Mouse (Mus musculus): Measurements from ENCODE around the gene Brap.
A peak's percentile ranks its signal among the peaks of the same experiment; 100 is the strongest.
"Not testable (repeated sequence)": the region's sequence is repeated elsewhere in the genome, so short reads cannot be mapped to it uniquely, and the experiment has no call there.

Brap gene

DNA sequence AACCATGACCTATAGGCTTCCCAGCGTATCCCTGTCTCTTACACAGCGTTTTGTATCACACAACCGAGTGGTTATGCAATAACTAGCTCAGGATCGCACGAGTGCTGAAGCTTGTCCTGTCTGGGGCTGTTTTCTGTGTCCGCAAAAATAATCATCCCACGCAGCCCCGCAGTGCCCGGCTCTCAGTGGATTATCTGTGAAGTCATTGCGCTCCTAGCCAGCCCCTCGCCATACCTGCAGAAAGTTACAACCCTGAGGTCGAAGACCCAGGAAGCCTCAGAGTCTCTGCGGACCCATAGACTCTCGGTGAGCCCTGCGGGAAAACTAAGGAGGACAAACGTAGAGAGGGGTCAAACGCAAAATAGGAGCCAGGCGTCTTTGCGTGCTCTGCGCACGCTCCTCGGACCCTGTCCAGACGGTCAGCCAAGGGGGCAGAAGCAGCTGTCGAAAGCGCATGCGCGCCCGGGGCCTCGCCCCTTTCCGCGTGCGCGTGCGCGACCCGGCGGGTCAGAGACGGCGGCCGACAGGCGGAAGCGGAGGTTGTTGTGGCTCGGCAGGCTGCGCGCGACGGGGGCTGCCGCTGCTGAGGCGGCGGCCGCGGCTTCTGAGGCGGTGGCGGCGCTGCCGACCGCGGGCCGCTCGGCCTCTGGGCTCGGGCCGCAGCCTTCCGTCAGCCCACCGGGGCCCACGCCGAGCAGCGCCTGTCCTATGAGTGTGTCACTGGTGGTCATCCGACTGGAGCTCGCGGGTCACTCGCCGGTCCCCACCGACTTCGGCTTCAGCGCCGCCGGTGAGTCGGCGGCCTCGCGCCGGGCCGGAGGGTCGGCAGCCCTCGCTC is at the start of gene Brap, which contains the start of gene Acad10:
TSS of gene Brap (plus strand) at position 505 of the 838 bp plus-strand sequence.
TSS of gene Acad10 (minus strand) at position 456 of the 838 bp plus-strand sequence.
- TF ChIP-seq NANOG (IDR thresholded peaks at IDR 0.05; ENCODE audit: borderline replicate concordance, low read length) (no peak), CTCF (conservative IDR thresholded peaks at IDR 0.05; ENCODE audit: low read length) (no peak), POU5F1 (IDR thresholded peaks at IDR 0.05; ENCODE audit: borderline replicate concordance, low read length) (no peak)
- Histone ChIP-seq H3K27me3 (ENCODE audit: insufficient read depth, low read length) (no peaks in the 10 kb centered on the region), H3K36me3 (ENCODE audit: insufficient read depth, low read length) (peaks cover 32% of the 10 kb centered on the region), H3K9me3 (ENCODE audit: low read length) (no peaks in the 10 kb centered on the region), H3K4me1 (replicated peaks; ENCODE audit: low read depth, low read length) (peaks cover 35% of the 10 kb centered on the region), H3K4me3 (replicated peaks; ENCODE audit: low read length) (peak within 1 kb of the TSS; percentile 96)

DNA sequence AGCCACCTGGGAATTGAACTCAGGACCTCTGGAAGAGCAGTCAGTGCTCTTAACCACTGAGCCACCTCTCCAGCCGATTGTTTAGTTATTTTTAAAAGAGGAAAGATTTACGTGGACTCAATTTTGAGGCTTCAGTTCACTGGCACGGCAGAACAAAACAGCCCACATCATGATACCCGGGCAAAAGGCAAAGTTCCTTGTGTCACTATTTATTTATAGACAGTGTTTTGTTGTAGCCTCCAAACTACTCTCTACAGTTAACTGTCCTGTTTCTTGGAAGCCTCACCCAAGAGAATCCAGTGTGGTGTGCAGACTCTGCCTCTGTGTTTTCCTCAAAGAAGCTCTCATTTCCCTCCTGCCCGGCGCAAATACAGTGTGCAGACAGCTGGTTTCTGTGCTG is 48.3 kb upstream of the Brap start:
- Histone ChIP-seq H3K4me1 (replicated peaks; ENCODE audit: low read depth, low read length) (peaks cover 12% of the 10 kb centered on the region), H3K9me3 (ENCODE audit: low read length) (no peaks in the 10 kb centered on the region), H3K36me3 (ENCODE audit: insufficient read depth, low read length) (no peaks in the 10 kb centered on the region), H3K4me3 (replicated peaks; ENCODE audit: low read length) (no peak overlapping the region), H3K27me3 (ENCODE audit: insufficient read depth, low read length) (no peaks in the 10 kb centered on the region)
- TF ChIP-seq POU5F1 (IDR thresholded peaks at IDR 0.05; ENCODE audit: borderline replicate concordance, low read length) = no peak
- TF ChIP-seq CTCF (conservative IDR thresholded peaks at IDR 0.05; ENCODE audit: low read length) = no peak
- TF ChIP-seq NANOG (IDR thresholded peaks at IDR 0.05; ENCODE audit: borderline replicate concordance, low read length) = no peak

DNA sequence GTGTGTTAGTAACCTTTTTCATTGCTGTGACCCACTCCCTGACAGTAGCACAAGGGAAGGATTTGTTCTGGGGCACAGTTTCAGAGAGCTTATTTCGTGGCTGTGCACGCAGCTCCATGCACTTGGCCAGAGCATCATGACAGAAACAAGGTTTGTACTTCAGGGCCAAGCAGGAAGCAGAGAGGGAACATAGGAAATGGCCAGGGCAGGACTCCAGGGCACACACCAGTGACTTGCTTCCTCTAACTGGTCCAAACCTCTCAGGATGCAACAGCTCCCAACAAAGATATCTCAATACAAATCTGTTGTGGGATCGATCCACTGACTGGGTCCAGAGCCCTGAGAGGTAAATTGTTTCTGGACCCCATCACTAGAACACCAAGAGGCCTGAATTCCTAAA is 45.4 kb upstream of the Brap start:
- H3K4me3 ChIP-seq (replicated peaks; ENCODE audit: low read length); H3K36me3 ChIP-seq (ENCODE audit: insufficient read depth, low read length); H3K9me3 ChIP-seq (ENCODE audit: low read length); H3K27me3 ChIP-seq (ENCODE audit: insufficient read depth, low read length): not testable (repeated sequence)
- H3K4me1 ChIP-seq (replicated peaks; ENCODE audit: low read depth, low read length) = peaks cover 18% of the 10 kb centered on the region

DNA sequence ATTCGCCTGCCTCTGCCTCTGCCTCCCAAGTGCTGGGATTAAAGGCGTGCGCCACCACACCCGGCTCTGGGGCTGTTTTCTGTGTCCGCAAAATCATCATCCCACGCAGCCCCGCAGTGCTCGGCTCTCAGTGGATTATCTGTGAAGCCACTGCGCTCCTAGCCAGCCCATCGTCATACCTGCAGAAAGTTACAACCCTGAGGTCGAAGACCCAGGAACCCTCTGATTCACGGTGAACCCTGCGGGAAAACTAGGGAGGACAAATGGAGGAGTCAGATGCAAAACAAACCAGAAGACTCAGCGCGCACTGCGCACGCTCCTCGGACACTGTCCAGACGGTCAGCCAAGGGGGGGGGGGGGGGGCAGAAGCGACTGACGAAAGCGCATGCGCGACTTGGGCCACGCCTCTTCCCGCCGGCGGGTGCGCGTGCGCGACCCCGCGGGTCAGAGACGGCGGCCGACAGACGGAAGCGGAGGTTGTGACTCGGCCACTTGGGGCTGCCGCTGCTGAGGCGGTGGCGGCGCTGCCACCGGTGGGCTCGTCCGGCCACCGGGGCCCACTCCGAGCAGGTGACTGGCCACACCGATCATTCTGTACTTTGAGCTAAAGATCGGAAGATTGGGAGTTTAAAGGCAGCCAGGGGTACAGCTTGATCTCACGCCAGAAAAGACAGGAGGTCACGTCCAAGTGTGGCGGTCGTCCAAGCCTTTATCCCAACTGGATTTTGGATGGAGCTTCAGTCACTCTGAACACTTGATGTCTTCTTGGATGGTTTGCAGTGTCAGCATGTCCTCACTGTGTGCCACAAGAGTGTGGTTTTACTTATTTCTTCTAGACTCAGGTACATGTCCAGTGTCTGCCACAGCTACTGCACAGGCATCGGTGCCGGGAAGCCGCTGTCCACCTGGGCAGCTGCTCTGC is 41.5 kb upstream of the Brap start, which contains the start of gene Acad12:
TSS of gene Acad12 (minus strand) at position 347 of the 922 bp plus-strand sequence.
- Histone ChIP-seq H3K36me3 (ENCODE audit: insufficient read depth, low read length) (0 out of 2 replicates have a peak, but pooled peaks cover 9% of the 10 kb centered on the region), H3K4me1 (replicated peaks; ENCODE audit: low read depth, low read length) (peaks cover 19% of the 10 kb centered on the region), H3K27me3 (ENCODE audit: insufficient read depth, low read length) (no peaks in the 10 kb centered on the region), H3K9me3 (ENCODE audit: low read length) (no peaks in the 10 kb centered on the region), H3K4me3 (replicated peaks; ENCODE audit: low read length) (peak within 1 kb of the TSS; percentile 85)
- TF ChIP-seq NANOG (IDR thresholded peaks at IDR 0.05; ENCODE audit: borderline replicate concordance, low read length) (no peak), CTCF (conservative IDR thresholded peaks at IDR 0.05; ENCODE audit: low read length) (no peak), POU5F1 (IDR thresholded peaks at IDR 0.05; ENCODE audit: borderline replicate concordance, low read length) (no peak)

DNA sequence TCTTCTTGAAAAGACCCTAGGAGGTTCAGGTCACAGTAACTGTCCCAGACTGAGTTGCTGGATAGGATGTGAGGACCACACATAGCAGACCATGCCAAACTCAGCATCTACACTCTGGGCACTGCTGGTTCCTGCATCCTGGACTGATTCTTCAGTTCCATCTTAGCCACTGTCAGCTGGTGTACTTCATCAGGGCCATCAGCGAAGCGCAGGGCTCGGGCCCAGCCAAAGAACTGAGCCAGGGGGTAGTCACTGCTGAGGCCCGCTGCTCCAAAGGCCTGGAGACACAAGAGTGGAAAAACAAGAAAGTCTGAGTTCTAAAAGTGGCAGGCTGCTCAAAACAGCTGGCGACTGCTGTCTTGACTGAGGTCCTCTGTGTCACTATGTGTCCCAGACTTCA is 39.3 kb upstream of the Brap start:
- H3K9me3 ChIP-seq (ENCODE audit: low read length) = no peaks in the 10 kb centered on the region
- 0 out of 2 replicates have a peak, but pooled peaks cover 9% of the 10 kb centered on the region for H3K36me3 ChIP-seq (ENCODE audit: insufficient read depth, low read length)
- H3K4me1 ChIP-seq (replicated peaks; ENCODE audit: low read depth, low read length) = peaks cover 19% of the 10 kb centered on the region
- H3K27me3 ChIP-seq (ENCODE audit: insufficient read depth, low read length) = no peaks in the 10 kb centered on the region
- TF ChIP-seq POU5F1 (IDR thresholded peaks at IDR 0.05; ENCODE audit: borderline replicate concordance, low read length) (no peak), CTCF (conservative IDR thresholded peaks at IDR 0.05; ENCODE audit: low read length) (no peak), NANOG (IDR thresholded peaks at IDR 0.05; ENCODE audit: borderline replicate concordance, low read length) (no peak)
- H3K4me3 ChIP-seq (replicated peaks; ENCODE audit: low read length) = no peak overlapping the region

DNA sequence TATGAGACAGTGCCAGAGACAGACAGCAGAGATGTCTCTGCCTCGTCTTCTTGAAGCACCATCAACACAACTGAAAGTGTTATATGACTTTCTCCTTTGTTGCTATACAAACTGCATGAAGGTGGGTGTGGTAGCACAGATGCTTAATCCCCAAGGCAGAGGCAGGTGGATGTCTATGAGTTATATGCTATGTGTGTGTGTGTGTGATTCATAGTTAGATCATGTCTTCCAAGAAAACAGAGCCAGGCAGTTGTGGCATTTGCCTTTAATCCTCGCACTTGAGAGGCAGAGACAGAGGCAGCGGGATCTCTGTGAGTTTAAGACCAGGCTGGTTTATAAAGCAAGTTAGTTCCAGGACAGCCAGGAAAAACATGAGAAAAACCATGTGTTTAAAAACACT is 37.1 kb upstream of the Brap start:
- no peak overlapping the region for H3K4me3 ChIP-seq (replicated peaks; ENCODE audit: low read length)
- no peaks in the 10 kb centered on the region for H3K9me3 ChIP-seq (ENCODE audit: low read length)
- 0 out of 2 replicates have a peak, but pooled peaks cover 9% of the 10 kb centered on the region for H3K36me3 ChIP-seq (ENCODE audit: insufficient read depth, low read length)
- TF ChIP-seq POU5F1 (IDR thresholded peaks at IDR 0.05; ENCODE audit: borderline replicate concordance, low read length) (no peak), CTCF (conservative IDR thresholded peaks at IDR 0.05; ENCODE audit: low read length) (no peak), NANOG (IDR thresholded peaks at IDR 0.05; ENCODE audit: borderline replicate concordance, low read length) (no peak)
- H3K4me1 ChIP-seq (replicated peaks; ENCODE audit: low read depth, low read length) = peaks cover 13% of the 10 kb centered on the region
- H3K27me3 ChIP-seq (ENCODE audit: insufficient read depth, low read length) = no peaks in the 10 kb centered on the region

DNA sequence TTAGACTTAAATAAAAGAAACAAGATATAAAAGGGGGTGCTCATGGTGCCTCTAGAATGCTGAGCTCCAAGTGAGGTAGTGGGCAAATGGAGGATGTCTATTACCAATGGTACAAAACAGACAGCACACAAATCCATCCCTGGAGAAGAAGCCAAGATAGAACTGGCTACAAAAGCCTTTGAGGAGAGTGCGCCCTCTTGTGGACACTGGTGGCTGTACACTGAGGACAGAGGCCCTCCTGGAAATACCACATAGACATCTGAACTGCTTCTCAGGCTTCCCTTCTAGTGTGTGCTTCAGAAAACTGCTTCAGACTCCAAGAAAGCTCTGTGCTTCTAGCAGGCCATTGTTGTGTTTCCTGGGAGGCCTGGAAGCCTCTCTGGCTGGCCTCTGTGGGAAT is 32.5 kb upstream of the Brap start:
- Histone ChIP-seq H3K4me1 (replicated peaks; ENCODE audit: low read depth, low read length) (peaks cover 1% of the 10 kb centered on the region; the same call in 1 of the 2 replicates), H3K9me3 (ENCODE audit: low read length) (no peaks in the 10 kb centered on the region), H3K36me3 (ENCODE audit: insufficient read depth, low read length) (no peaks in the 10 kb centered on the region), H3K4me3 (replicated peaks; ENCODE audit: low read length) (no peak overlapping the region), H3K27me3 (ENCODE audit: insufficient read depth, low read length) (no peaks in the 10 kb centered on the region)
- TF ChIP-seq CTCF (conservative IDR thresholded peaks at IDR 0.05; ENCODE audit: low read length) = peak; percentile 37
- no peak for TF ChIP-seq NANOG (IDR thresholded peaks at IDR 0.05; ENCODE audit: borderline replicate concordance, low read length)

DNA sequence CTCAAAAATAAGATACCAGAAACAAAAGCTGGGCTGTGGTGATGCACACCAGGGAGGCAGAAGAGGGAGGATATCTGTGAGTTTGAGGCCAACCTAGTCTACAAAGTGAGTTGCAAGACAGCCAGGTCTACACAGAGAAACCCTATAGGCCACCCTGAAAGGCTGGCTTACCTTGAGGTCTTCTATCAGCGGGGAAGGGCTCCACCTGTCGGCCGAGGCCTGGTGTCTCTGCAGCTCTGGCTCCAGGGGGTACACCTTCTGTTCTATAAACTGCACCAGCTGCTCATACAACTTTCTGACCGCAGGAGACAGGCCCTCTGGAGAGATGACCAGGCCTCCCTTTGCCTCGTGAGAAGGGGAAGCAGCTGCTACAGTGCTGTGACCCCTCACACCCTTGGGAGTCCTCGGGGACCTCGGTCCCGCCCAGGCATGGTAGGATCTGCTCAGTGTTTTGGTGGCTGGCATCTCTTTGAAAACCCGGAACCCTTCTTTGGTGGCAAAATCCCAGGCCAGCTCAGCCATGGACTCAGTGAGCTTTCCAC is 29.2 kb upstream of the Brap start:
- not testable (repeated sequence) for H3K27me3 ChIP-seq (ENCODE audit: insufficient read depth, low read length); H3K4me3 ChIP-seq (replicated peaks; ENCODE audit: low read length); H3K9me3 ChIP-seq (ENCODE audit: low read length); H3K36me3 ChIP-seq (ENCODE audit: insufficient read depth, low read length)
- TF ChIP-seq CTCF (conservative IDR thresholded peaks at IDR 0.05; ENCODE audit: low read length) = peak; percentile 32; the same call in 1 of the 2 replicates
- H3K4me1 ChIP-seq (replicated peaks; ENCODE audit: low read depth, low read length) = peaks cover 13% of the 10 kb centered on the region
